Mouse (Mus musculus): ENCODE measurements around the gene Phpt1. TPM values are rescaled to one million over a fixed set of nuclear protein-coding genes. Genes with fewer than 3 reads are reported as not detected.

Gene Phpt1
- polyA plus RNA-seq, 1 experiment from 2014 or later, result 250 TPM

GRCm38 (mm10) chr2:25571221-25571620 is 3.8 kb downstream of the Phpt1 start:
- WGBS, result 77% methylated on average over 4 of the region's 4 CpGs
- Histone ChIP-seq H3K27ac (replicated peaks in 1 of 2; ENCODE audit: control insufficient read depth in 1 of 2, insufficient read depth in 1 of 2, low read depth in 2 of 2, low read length in 2 of 2) (no peak overlapping the region), H3K4me1 (ENCODE audit: control insufficient read depth in 2 of 2, insufficient read depth in 2 of 2, low read length in 2 of 2) (peaks cover 18 to 22% of the 10 kb centered on the region in 2 experiments), H3K9ac (ENCODE audit: low read length) (no peak overlapping the region), H3K36me3 (ENCODE audit: control insufficient read depth, insufficient read depth, low read length) (peaks cover 57% of the 10 kb centered on the region), H3K9me3 (ENCODE audit: control insufficient read depth, low read length) (no peaks in the 10 kb centered on the region), H3K4me3 (ENCODE audit: control insufficient read depth in 1 of 2, insufficient read depth in 1 of 2, low read depth in 1 of 2, low read length in 2 of 2) (no peak overlapping the region), H3K27me3 (ENCODE audit: control insufficient read depth, insufficient read depth, low read length) (peaks cover 3% of the 10 kb centered on the region; the same call in 1 of the 2 replicates), H3K4me2 (ENCODE audit: low read length) (no peak overlapping the region)
- no peak for ATAC-seq (ENCODE audit: insufficient number of reproducible peaks, insufficient read depth, low FRiP score, low read depth)

GRCm38 (mm10) chr2:25569323-25569722 is 5.7 kb downstream of the Phpt1 start:
- Histone ChIP-seq H3K4me3 (ENCODE audit: control insufficient read depth in 1 of 2, insufficient read depth in 1 of 2, low read depth in 1 of 2, low read length in 2 of 2) (no peak overlapping the region), H3K27ac (replicated peaks in 1 of 2; ENCODE audit: control insufficient read depth in 1 of 2, insufficient read depth in 1 of 2, low read depth in 2 of 2, low read length in 2 of 2) (no peak overlapping the region), H3K36me3 (ENCODE audit: control insufficient read depth, insufficient read depth, low read length) (peaks cover 76% of the 10 kb centered on the region), H3K4me2 (ENCODE audit: low read length) (no peak overlapping the region), H3K27me3 (ENCODE audit: control insufficient read depth, insufficient read depth, low read length) (no peaks in the 10 kb centered on the region), H3K9ac (ENCODE audit: low read length) (no peak overlapping the region), H3K9me3 (ENCODE audit: control insufficient read depth, low read length) (no peaks in the 10 kb centered on the region), H3K4me1 (ENCODE audit: control insufficient read depth in 2 of 2, insufficient read depth in 2 of 2, low read length in 2 of 2) (peaks cover 10 to 13% of the 10 kb centered on the region in 2 experiments)
- no peak for ATAC-seq (ENCODE audit: insufficient number of reproducible peaks, insufficient read depth, low FRiP score, low read depth)
- 90% methylated on average over 3 of the region's 3 CpGs for WGBS

- H3K9me3 ChIP-seq (ENCODE audit: control insufficient read depth, low read length), result no peaks in the 10 kb centered on the region
- peaks cover 83% of the 10 kb centered on the region for H3K36me3 ChIP-seq (ENCODE audit: control insufficient read depth, insufficient read depth, low read length)
- peaks cover 6 to 7% of the 10 kb centered on the region in 2 experiments for H3K4me1 ChIP-seq (ENCODE audit: control insufficient read depth in 2 of 2, insufficient read depth in 2 of 2, low read length in 2 of 2)
- WGBS, result 85% methylated on average over 6 of the region's 6 CpGs
- ATAC-seq (ENCODE audit: insufficient number of reproducible peaks, insufficient read depth, low FRiP score, low read depth), result no peak
- H3K4me3 ChIP-seq (ENCODE audit: control insufficient read depth in 1 of 2, insufficient read depth in 1 of 2, low read depth in 1 of 2, low read length in 2 of 2), result no peak overlapping the region
- no peak overlapping the region for H3K4me2 ChIP-seq (ENCODE audit: low read length)
- no peak overlapping the region for H3K27ac ChIP-seq (replicated peaks in 1 of 2; ENCODE audit: control insufficient read depth in 1 of 2, insufficient read depth in 1 of 2, low read depth in 2 of 2, low read length in 2 of 2)
- H3K27me3 ChIP-seq (ENCODE audit: control insufficient read depth, insufficient read depth, low read length), result no peaks in the 10 kb centered on the region
- no peak overlapping the region for H3K9ac ChIP-seq (ENCODE audit: low read length)
These were observed 6.5 kb downstream of the Phpt1 start for GRCm38 (mm10) chr2:25568473-25569019.

GRCm38 (mm10) chr2:25566558-25566957 is 8.5 kb downstream of the Phpt1 start:
- no peak overlapping the region for H3K4me3 ChIP-seq (ENCODE audit: control insufficient read depth in 1 of 2, insufficient read depth in 1 of 2, low read depth in 1 of 2, low read length in 2 of 2)
- no peaks in the 10 kb centered on the region; a peak in 1 of 4 replicates for H3K4me1 ChIP-seq (ENCODE audit: control insufficient read depth in 2 of 2, insufficient read depth in 2 of 2, low read length in 2 of 2)
- no peak overlapping the region for H3K27ac ChIP-seq (replicated peaks in 1 of 2; ENCODE audit: control insufficient read depth in 1 of 2, insufficient read depth in 1 of 2, low read depth in 2 of 2, low read length in 2 of 2)
- H3K27me3 ChIP-seq (ENCODE audit: control insufficient read depth, insufficient read depth, low read length), result no peaks in the 10 kb centered on the region
- H3K4me2 ChIP-seq (ENCODE audit: low read length), result no peak overlapping the region
- ATAC-seq (ENCODE audit: insufficient number of reproducible peaks, insufficient read depth, low FRiP score, low read depth), result no peak
- H3K9ac ChIP-seq (ENCODE audit: low read length), result no peak overlapping the region
- no peaks in the 10 kb centered on the region for H3K9me3 ChIP-seq (ENCODE audit: control insufficient read depth, low read length)
- 70% methylated on average over 6 of the region's 6 CpGs for WGBS
- H3K36me3 ChIP-seq (ENCODE audit: control insufficient read depth, insufficient read depth, low read length), result peaks cover 97% of the 10 kb centered on the region

GRCm38 (mm10) chr2:25565741-25566140 is 9.3 kb downstream of the Phpt1 start:
- Histone ChIP-seq H3K9me3 (ENCODE audit: control insufficient read depth, low read length) (no peaks in the 10 kb centered on the region), H3K4me3 (ENCODE audit: control insufficient read depth in 1 of 2, insufficient read depth in 1 of 2, low read depth in 1 of 2, low read length in 2 of 2) (no peak overlapping the region), H3K36me3 (ENCODE audit: control insufficient read depth, insufficient read depth, low read length) (peaks cover 98% of the 10 kb centered on the region), H3K9ac (ENCODE audit: low read length) (no peak overlapping the region), H3K27ac (replicated peaks in 1 of 2; ENCODE audit: control insufficient read depth in 1 of 2, insufficient read depth in 1 of 2, low read depth in 2 of 2, low read length in 2 of 2) (no peak overlapping the region), H3K4me1 (ENCODE audit: control insufficient read depth in 2 of 2, insufficient read depth in 2 of 2, low read length in 2 of 2) (no peaks in the 10 kb centered on the region), H3K4me2 (ENCODE audit: low read length) (no peak overlapping the region), H3K27me3 (ENCODE audit: control insufficient read depth, insufficient read depth, low read length) (no peaks in the 10 kb centered on the region)
- 91% methylated on average over 8 of the region's 8 CpGs for WGBS
- ATAC-seq (ENCODE audit: insufficient number of reproducible peaks, insufficient read depth, low FRiP score, low read depth), result no peak

GRCm38 (mm10) chr2:25561946-25562345 is 13.1 kb downstream of the Phpt1 start:
- no peak for ATAC-seq (ENCODE audit: insufficient number of reproducible peaks, insufficient read depth, low FRiP score, low read depth)
- WGBS, result 73% methylated on average over 9 of the region's 9 CpGs
- Histone ChIP-seq H3K4me3 (ENCODE audit: control insufficient read depth in 1 of 2, insufficient read depth in 1 of 2, low read depth in 1 of 2, low read length in 2 of 2) (no peak overlapping the region), H3K27ac (replicated peaks in 1 of 2; ENCODE audit: control insufficient read depth in 1 of 2, insufficient read depth in 1 of 2, low read depth in 2 of 2, low read length in 2 of 2) (no peak overlapping the region), H3K4me2 (ENCODE audit: low read length) (no peak overlapping the region), H3K9ac (ENCODE audit: low read length) (no peak overlapping the region), H3K27me3 (ENCODE audit: control insufficient read depth, insufficient read depth, low read length) (no peaks in the 10 kb centered on the region), H3K36me3 (ENCODE audit: control insufficient read depth, insufficient read depth, low read length) (peaks cover 78% of the 10 kb centered on the region), H3K9me3 (ENCODE audit: control insufficient read depth, low read length) (no peaks in the 10 kb centered on the region), H3K4me1 (ENCODE audit: control insufficient read depth in 2 of 2, insufficient read depth in 2 of 2, low read length in 2 of 2) (peaks cover 2 to 12% of the 10 kb centered on the region in 2 experiments; a peak in 3 of 4 replicates)

GRCm38 (mm10) chr2:25560551-25560950 is 14.5 kb downstream of the Phpt1 start:
- Histone ChIP-seq H3K9ac (ENCODE audit: low read length) (no peak overlapping the region), H3K4me2 (ENCODE audit: low read length) (no peak overlapping the region), H3K4me1 (ENCODE audit: control insufficient read depth in 2 of 2, insufficient read depth in 2 of 2, low read length in 2 of 2) (peaks cover 4 to 15% of the 10 kb centered on the region in 2 experiments), H3K36me3 (ENCODE audit: control insufficient read depth, insufficient read depth, low read length) (peaks cover 64% of the 10 kb centered on the region), H3K4me3 (ENCODE audit: control insufficient read depth in 1 of 2, insufficient read depth in 1 of 2, low read depth in 1 of 2, low read length in 2 of 2) (no peak overlapping the region), H3K27ac (replicated peaks in 1 of 2; ENCODE audit: control insufficient read depth in 1 of 2, insufficient read depth in 1 of 2, low read depth in 2 of 2, low read length in 2 of 2) (no peak overlapping the region), H3K9me3 (ENCODE audit: control insufficient read depth, low read length) (no peaks in the 10 kb centered on the region), H3K27me3 (ENCODE audit: control insufficient read depth, insufficient read depth, low read length) (no peaks in the 10 kb centered on the region)
- WGBS, result 86% methylated on average over 8 of the region's 8 CpGs
- ATAC-seq (ENCODE audit: insufficient number of reproducible peaks, insufficient read depth, low FRiP score, low read depth), result no peak

GRCm38 (mm10) chr2:25558774-25559173 is 16.2 kb downstream of the Phpt1 start:
- H3K4me3 ChIP-seq (ENCODE audit: control insufficient read depth in 1 of 2, insufficient read depth in 1 of 2, low read depth in 1 of 2, low read length in 2 of 2), result peak overlapping the region; percentile 67 to 77; a peak in 3 of 4 replicates
- H3K9me3 ChIP-seq (ENCODE audit: control insufficient read depth, low read length), result no peaks in the 10 kb centered on the region
- 79% methylated on average over 6 of the region's 6 CpGs for WGBS
- H3K27ac ChIP-seq (replicated peaks in 1 of 2; ENCODE audit: control insufficient read depth in 1 of 2, insufficient read depth in 1 of 2, low read depth in 2 of 2, low read length in 2 of 2), result no peak overlapping the region
- ATAC-seq (ENCODE audit: insufficient number of reproducible peaks, insufficient read depth, low FRiP score, low read depth), result no peak
- H3K4me1 ChIP-seq (ENCODE audit: control insufficient read depth in 2 of 2, insufficient read depth in 2 of 2, low read length in 2 of 2), result peaks cover 4 to 15% of the 10 kb centered on the region in 2 experiments
- H3K4me2 ChIP-seq (ENCODE audit: low read length), result peak overlapping the region; percentile 96
- H3K36me3 ChIP-seq (ENCODE audit: control insufficient read depth, insufficient read depth, low read length), result peaks cover 47% of the 10 kb centered on the region
- peak overlapping the region; percentile 91 for H3K9ac ChIP-seq (ENCODE audit: low read length)
- H3K27me3 ChIP-seq (ENCODE audit: control insufficient read depth, insufficient read depth, low read length), result no peaks in the 10 kb centered on the region

Measured in heart, embryonic 14.5 days (tissue).